Mouse (Mus musculus) urinary bladder, postnatal 4 days (tissue): ENCODE results near the gene Vill.

Experiments
- DNase-seq, 2 experiments: peaks; one replicate each; pipeline ENCODE4 v3.0.0; 2021 to 2022; ENCODE audit warnings: low spot score in 2 of 2

The Vill gene

GRCm38 (mm10) chr9:119034676-119035665 lies 17.6 kb upstream of the Vill start:
- DNase-seq = no peak

GRCm38 (mm10) chr9:119035836-119036235 lies 16.7 kb upstream of the Vill start:
- no peak for DNase-seq

DNA sequence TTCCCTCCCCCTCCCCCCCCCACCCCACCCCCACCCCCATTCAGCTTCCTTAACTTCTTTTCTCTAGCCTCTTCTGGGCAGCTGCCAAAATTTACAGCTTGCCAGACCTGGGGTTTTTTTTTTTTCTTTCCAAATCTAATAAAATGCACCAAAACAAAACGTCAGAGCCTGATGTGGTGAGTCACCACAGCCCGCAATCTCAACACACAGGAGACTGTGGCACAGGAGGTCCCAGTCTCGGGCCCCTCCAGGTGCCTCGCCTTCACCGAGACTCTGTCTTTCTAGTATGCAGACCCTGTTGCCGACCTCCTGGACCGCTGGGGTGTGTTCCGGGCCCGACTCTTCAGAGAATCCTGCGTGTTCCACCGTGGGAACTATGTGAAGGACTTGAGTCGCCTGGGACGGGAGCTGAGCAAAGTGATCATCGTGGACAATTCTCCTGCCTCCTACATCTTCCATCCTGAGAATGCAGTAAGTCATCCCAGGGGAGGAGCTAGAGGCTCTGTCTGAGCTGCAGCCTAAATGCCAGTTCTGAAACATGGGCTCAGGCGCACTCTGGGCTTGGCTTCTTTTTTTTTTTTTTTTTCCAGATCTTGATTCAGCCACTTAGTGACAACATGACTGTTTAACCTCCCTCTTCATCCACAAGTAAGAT lies 15.4 kb upstream of the Vill start:
- no peak for DNase-seq

GRCm38 (mm10) chr9:119038574-119038973 lies 14.0 kb upstream of the Vill start:
- no peak for DNase-seq

DNA sequence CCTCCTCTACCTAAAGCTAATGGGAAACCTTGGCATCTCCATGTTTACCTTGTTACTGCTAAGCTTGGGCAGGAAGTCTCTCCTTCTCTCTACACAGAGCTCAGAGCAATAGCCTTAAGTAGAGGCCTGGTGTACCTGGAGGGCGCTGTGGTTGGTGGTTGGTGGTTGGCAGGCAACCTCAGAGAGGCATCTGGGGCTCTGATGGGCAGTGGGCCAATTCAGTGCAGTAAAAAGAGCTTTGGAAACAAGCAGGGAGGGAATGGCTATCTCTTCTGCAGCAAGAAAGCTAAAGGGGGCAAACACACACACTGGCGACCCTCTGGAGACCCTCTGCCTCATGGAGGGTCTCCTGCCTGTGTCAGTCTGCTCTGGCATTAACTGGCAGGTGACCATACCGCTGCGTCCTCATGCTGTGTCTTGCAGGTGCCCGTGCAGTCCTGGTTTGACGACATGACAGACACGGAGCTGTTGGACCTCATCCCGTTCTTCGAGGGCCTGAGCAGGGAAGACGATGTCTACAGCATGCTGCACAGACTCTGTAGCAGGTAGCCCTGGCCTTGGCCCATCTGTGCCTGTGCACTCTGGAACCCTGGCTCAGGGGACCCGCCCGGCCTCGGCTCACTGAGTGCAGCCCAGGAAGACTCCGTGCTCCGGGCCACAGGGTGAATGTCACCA lies 12.3 kb upstream of the Vill start:
- no peak for DNase-seq

DNA sequence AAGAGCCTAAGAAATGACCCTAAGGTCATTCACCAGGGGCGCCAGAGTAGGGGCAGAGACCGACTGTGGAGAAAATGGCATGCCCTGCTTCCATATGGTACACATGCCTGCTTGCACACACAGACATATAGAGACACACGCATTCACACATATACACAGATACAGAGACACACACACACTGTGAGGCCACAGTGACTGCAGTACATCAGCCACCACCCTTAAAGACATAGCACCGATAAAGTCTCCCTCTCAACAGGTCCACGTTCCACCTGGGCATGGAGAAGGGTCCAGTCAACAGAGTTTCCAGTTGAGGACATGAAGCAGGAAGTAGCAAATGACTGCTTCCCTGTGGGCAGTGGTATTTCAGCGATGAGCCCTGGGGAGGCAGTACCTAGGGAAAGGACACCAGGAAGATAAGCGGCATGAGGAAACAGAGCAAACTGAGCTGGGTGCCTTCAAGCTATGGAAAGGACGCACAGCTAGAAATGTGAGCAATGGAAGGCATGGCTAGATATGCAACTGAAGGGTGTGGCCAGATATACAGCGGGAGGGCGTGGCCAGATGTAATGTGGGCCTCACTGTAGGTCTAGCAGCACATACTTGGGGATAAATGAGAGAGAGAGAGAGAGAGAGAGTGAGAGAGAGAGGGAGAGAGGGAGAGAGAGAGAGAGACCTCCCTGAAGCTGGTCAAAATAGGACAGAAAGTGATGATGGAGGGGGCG lies 4.2 kb upstream of the Vill start:
- no peak for DNase-seq

- no peak for DNase-seq
These were observed 1.4 kb upstream of the Vill start for GRCm38 (mm10) chr9:119051158-119051557.

DNA sequence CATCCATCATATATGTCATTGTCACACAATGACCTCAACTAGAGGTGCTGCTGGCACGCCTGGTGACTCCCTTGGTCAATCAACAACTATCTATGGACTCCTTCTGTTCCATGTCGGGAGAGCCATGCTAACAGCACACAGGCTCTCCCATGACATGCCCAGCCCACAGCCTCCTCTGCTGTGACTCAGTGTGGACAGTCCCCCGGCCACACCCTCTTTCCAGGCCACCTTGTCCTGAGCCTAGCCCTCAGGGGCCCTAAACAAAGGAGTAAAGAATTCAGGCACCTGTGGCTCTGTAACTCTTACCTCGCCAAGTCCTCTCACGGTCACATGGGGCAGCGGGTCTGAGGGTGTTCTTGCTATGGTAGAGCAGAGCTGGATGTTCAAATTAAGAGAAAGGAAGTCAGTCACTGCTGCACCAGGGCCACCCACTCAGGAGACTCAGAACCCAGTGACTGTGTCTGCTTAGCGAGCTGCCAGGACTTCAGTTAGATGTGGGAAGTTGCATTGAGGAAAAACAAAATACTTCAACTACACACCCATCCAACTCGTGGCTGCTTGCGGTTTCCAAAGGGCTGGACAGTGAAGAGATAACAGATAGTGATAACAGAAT lies 1.5 kb downstream of the Vill start:
- DNase-seq = no peak

- DNase-seq = no peak
These were observed 2.8 kb downstream of the Vill start for GRCm38 (mm10) chr9:119055336-119055735.

DNA sequence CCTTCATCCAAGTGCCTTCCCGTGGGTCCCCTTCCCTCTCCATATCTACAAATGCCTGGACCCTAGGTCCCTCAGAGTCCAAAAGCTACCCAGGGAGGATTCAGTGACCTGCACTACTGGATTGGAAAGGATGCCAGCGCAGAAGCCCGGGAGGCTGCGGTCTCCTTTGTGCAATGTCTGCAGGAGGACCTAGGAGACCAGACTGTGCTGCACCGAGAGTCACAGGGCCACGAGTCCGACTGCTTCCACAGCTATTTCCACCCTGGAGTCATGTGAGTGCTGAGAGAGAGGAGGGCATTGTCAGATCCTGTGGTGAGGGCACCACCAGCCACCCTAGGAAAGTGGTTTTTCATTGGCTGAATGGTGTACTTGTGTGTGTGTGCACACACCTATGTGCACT lies 5.7 kb downstream of the Vill start:
- DNase-seq = no peak

GRCm38 (mm10) chr9:119060701-119061100 lies 8.1 kb downstream of the Vill start:
- DNase-seq = no peak

GRCm38 (mm10) chr9:119063036-119063644 lies 10.6 kb downstream of the Vill start:
- no peak for DNase-seq

- DNase-seq = no peak
These were observed 11.7 kb downstream of the Vill start for GRCm38 (mm10) chr9:119064296-119064695.

DNA sequence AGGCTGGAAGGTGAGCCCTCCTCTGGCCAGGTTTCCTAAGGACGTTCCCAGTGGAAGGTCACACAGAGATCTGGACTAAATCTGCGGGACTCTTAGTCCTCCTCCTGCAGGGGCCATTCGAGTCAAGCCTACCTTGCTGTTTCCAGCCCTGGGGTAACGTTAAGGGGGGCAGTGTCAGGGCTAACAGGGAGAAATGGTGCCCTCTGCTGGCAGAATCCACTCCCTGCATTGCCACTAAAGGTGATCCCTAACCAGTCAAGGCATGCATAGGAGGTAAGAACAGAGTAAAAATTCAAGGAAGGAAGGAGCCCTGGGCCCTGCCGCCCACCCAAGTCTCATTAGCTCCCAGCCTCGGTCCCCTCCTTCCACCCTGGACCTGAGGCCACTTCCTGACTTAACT lies 15.0 kb downstream of the Vill start:
- peak; percentile 68 to 79 for DNase-seq

DNA sequence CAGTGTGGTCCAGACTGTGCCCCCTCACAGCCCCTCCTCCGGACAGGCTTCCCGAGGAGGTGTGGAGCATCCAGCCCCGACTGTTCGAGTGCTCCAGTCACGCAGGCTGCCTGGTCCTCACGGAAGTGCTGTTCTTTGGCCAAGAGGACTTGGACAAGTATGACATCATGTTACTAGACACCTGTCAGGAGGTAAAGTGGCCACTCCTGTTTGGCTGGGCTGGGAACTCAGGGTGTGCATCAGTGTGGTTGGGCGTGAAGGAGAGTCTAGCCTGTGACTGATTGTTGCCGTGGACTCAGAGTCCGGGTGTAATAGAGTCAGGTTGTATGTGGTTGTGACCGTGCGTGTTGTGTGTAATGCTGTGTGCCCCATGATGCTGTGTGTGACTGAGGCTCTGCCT lies 15.7 kb downstream of the Vill start:
- no peak for DNase-seq

DNA sequence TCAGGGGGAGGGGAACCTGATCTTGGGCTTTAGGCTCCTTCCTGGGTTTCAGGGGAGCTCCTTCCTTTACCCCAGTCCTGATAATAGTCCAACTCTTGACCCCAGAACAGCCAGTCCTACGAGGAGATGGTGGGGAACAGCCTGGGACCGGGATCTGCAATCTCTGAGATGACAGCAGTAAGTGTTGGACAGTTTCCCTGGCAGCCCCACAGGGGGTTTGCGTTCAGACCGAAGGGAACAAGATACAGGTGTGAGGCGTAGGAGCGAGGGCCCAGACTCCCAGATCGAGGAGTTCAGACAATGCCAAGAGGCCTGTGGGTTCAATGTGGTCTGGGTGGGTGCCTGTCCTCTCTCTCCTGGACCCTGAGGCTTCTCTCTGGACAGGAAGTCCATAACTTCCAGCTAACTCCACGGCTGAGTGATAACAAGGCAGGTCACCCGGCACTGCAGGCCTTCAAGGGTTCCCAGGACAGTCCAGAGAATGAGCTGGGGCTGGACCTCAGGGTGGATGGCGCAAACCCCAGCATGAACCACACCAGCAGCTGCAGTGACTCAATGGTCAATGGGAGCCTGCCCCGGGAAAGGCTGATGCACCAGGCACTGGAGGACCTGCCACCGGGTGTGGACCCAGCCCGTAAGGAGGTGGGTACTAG lies 17.7 kb downstream of the Vill start:
- DNase-seq = no peak

GRCm38 (mm10) chr9:119071786-119072185 lies 19.2 kb downstream of the Vill start:
- DNase-seq = no peak

GRCm38 (mm10) chr9:119073184-119073895 lies 20.8 kb downstream of the Vill start:
- DNase-seq = peak in 1 of 2 experiments; percentile 60

DNA sequence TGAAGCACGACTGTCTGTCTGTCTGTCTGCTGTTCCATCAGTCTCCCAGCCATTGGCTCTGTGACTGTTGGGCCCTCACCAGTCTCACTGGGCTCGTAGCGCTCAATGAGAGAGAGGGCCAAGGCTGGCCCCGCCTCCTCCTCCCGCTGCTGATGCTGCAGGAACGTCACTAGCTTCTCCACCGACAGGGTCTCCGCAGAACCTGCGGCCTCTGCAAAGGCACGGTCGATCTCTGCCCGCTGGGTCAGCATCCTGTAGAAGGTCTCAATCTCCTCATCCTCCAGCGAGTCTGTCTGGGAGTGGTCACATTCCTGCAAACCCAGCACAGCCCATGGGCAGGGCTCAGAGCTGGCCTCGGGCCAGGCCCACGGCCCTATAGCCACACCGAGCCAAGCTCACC lies 23.1 kb downstream of the Vill start:
- DNase-seq = no peak
